Mouse (Mus musculus): ENCODE measurements around the gene Atp11a.

Atp11a gene

GRCm38 (mm10) chr8:12772319-12772718 is 15.5 kb downstream of the Atp11a start:
- DNase-seq (ENCODE audit: low spot score), result no peak

DNA sequence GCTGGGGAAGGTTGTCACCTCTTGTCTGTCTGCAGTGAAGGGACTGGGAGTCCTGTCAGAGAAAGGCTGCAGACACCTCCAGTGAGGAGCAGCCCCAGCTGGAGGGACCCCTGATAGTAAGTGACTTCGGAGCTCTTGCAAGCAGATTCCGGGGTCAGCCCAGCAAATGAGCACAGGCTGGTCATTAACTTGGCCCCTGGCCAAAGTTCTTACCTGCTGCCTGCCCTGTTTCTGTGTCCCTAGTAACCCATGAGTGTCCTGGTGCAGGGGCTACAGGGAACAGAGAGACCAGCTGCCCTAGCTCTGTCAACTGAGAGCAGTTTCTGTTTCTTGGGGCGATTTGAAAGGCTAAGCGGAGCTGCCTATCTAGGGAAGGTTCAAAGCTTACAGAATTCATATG is 17.1 kb downstream of the Atp11a start:
- DNase-seq (ENCODE audit: low spot score), result no peak

DNA sequence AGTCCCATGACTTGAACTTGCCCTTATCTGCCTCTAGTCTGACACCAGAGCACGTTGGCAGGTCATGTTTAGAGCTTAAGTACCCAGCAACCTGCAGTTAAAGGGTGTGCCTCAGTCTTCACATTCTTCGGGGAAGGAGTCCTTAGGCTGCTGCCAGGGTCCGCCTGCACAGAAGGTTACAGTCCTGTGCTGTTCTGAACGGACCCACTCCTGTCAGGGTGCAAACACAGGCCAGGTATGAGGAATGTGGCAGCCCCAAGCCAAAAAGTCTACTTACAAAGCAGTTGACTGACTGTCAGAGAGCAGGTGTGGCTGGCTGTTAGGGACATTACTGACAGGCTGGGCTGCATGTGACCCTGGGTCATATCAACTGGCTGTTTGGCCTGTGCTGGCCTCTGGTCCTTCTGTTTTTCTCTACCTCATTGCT is 18.1 kb downstream of the Atp11a start:
- DNase-seq (ENCODE audit: low spot score), result no peak

DNA sequence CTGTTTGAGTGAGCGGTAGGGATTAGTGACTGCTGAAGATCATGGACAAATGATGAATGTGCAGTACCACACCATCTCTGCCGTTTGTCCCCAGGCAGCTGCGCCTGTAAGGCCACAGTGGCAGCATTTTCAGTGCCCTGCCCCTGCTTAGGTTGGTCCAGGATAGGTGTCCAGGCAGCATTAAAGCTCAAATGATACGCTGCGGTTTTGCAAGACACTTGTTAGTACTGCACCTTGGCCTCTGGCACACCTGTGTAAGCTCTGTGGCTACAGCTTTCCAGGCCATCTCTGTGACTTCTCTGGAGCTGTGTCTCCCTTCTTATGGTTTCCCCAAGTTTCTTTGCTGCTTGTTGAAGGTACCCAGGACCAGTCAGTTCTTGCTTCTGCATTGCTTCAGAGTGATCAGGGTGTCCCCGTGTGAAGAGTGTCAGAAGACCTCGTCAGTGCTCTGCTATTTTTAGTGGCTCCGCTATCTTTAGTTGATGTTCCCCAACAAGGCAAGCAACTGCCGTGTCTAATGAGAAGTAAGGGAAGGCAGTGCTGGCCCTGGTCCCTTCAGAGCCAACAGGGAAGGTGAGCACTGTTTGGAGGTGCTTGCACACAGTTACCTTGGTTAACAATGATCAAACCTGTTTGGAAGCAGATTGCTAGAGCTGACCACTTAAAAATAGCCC is 18.6 kb downstream of the Atp11a start:
- DNase-seq (ENCODE audit: low spot score), result no peak

- DNase-seq (ENCODE audit: low spot score), result no peak
Measured at GRCm38 (mm10) chr8:12776166-12776565, 19.4 kb downstream of the Atp11a start.

DNA sequence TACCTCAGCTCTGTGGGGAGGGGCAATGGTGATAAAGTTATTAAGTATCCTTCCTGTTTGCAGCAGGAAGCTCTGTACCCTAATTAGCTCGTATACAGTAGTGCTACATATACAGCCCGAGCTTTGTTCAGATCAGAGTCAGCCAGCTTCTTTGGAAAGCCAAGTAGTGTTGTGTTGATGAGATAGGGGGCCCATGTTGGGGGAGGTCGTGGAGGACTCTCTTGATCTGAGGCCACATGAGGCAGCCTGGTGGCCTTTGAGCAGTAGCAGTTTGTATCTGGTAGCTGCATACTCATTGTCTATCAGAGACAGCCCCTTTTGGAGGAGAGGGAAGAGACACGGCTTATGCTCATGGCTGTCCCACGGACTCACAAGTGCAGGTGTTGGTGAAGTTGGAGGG is 20.4 kb downstream of the Atp11a start:
- DNase-seq (ENCODE audit: low spot score), result no peak

GRCm38 (mm10) chr8:12779541-12779940 is 22.7 kb downstream of the Atp11a start:
- no peak for DNase-seq (ENCODE audit: low spot score)

DNA sequence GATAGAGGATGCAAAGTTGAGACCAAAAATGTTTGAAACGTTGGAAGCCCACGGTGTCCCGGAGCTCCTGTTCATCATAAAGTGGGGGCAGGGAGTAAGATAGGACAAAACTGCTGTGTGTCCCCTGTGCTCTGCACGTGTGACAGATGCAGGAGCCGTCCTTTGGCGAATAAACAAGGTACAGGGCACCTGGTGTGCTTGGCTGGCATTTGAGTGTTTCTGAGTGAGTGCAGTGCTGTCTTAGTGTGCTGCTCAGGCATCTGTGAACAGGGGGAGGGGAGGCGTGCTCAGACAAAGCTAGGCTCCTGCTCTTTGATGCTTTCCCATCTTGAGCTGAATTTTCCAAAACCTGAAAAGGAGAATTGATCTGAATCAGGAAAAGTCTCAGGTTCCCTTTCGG is 28.7 kb downstream of the Atp11a start:
- no peak for DNase-seq (ENCODE audit: low spot score)

GRCm38 (mm10) chr8:12786261-12786957 is 29.6 kb downstream of the Atp11a start:
- no peak for DNase-seq (ENCODE audit: low spot score)

- DNase-seq (ENCODE audit: low spot score), result no peak
Measured at GRCm38 (mm10) chr8:12786958-12787301, 30.1 kb downstream of the Atp11a start.

GRCm38 (mm10) chr8:12787427-12787826 is 30.6 kb downstream of the Atp11a start:
- DNase-seq (ENCODE audit: low spot score), result no peak

DNA sequence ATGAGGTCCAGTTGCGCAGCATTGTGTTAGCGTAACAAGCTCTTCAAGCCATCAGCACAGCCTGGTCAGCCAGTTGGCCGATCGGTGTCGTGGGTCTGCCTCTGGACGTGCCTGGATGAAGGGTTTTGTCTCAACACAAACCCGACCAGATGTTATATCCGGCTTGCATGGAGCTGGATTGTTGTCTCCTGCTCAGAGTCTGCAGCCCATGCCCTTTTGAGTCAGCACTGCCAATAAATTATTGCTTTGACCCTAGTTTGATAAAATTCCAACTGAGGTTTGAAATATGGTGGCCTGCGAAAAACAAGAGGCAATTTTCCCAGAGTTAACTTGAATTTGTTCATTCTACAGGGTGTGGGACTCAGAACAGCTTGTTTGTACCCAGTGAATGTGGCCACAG is 31.9 kb downstream of the Atp11a start:
- no peak for DNase-seq (ENCODE audit: low spot score)

DNA sequence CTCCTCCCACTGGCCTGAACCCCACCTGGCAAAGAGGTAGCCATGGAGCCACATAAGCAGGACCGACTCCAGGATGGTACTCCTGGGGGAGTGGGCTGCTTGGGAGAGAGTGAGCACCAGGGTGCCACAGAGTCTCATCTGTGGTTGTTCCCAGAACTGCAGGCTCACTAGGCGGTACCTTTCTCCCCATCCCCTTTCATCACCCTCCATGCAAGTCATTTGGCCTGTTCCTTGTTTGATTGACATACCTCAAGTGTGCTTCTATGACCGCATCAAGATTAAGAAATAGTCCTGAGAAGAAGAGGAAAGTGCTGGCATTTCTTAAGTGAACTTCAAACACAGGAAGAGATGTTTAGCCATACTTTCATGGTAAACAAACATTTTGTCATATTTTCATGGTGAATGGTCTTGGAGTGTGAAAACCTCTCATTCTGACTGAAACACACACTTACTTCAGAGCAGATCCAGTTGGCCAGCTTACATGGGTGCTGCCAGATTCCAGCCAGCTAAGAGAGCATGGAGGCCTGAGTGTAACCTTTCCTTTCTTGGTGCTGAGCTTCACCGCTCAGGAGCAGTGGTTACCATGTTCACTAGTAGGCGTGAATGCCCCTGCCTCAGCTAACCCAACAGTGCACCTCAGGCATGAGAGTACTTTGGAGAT is 38.3 kb downstream of the Atp11a start:
- DNase-seq (ENCODE audit: low spot score), result no peak

GRCm38 (mm10) chr8:12799099-12799498 is 42.3 kb downstream of the Atp11a start:
- no peak for DNase-seq (ENCODE audit: low spot score)

DNA sequence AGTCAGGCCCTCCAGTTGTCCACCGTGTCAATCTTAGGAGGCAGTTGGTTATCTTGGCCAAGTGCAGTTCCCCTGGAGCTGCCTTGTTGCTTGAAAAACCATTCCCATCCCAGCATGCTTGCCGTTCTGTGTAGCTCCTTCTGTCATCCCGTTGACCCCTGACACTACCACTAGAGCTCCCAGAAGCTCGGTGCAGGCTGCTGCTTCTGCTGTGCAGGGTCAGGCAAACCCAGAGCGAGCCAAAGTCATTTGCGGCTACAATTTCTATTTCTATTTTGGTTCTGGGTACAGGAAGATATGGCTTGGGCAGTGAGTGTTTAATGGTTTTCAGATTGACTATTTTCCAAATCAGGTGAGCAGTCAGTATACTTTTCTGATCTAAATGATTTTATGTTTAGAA is 43.0 kb downstream of the Atp11a start:
- DNase-seq (ENCODE audit: low spot score), result no peak

GRCm38 (mm10) chr8:12800246-12800645 is 43.4 kb downstream of the Atp11a start:
- DNase-seq (ENCODE audit: low spot score), result no peak

GRCm38 (mm10) chr8:12801586-12801985 is 44.8 kb downstream of the Atp11a start:
- no peak for DNase-seq (ENCODE audit: low spot score)

DNA sequence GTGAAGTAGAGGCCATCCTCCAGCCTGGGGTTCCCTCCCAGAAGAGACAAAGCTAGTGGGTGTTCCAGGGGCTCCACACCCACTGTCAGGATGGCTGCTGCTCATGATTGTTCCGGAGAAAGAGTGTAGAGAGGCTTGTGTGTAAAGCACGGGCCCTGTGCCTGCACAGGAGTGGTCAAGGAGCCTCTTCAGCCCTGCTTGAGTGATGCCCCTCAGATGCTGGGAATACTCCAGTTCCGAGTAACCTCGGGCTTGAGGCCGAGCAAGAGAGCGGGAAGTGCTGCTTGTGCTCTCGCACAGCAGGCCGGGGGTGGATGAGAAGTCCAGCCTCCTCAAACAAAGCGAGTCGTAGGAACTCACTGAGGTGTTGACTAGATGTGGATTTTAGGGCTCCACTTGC is 46.3 kb downstream of the Atp11a start:
- no peak for DNase-seq (ENCODE audit: low spot score)

DNA sequence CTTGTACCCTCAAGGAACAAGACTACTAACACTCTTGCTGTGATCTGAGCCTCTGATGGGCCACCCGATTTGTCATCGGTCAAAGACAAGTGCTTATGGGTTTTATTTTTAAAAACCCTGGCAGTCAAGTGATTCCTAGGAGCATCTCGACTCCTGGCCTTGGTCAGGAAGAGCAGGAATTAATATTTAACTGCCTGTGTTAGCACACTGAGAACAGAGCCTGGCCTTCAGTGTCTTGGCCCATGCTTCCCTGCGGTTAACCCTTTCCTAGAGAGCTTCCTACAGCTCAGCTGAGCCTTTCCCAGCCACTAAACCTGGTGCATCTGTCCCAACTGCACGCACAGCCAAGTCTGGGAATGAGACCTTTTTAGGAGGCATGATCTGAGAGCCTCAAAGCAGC is 48.1 kb downstream of the Atp11a start:
- no peak for DNase-seq (ENCODE audit: low spot score)

DNA sequence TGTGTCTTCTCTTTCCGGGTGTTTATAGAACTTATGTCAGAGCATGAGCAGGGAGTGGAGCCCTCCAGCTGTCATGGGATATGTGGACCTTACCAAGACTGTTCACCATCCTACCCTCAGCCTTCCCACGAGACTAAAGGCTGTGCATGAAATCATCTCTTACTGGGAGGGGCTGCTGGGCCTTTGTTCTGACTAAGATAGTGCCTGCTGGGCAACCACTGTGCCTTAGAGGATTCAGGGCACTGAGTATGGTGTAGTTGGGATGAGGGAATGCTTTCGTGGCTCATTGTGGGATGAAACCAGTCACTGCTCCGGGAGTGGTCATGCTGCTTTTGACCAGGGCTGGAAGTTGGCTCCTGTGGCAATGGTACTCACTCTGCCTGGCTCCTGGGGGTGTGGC is 48.8 kb downstream of the Atp11a start:
- no peak for DNase-seq (ENCODE audit: low spot score)

- no peak for DNase-seq (ENCODE audit: low spot score)
Measured at GRCm38 (mm10) chr8:12808018-12808417, 51.2 kb downstream of the Atp11a start.

GRCm38 (mm10) chr8:12809516-12809915 is 52.7 kb downstream of the Atp11a start:
- no peak for DNase-seq (ENCODE audit: low spot score)

DNA sequence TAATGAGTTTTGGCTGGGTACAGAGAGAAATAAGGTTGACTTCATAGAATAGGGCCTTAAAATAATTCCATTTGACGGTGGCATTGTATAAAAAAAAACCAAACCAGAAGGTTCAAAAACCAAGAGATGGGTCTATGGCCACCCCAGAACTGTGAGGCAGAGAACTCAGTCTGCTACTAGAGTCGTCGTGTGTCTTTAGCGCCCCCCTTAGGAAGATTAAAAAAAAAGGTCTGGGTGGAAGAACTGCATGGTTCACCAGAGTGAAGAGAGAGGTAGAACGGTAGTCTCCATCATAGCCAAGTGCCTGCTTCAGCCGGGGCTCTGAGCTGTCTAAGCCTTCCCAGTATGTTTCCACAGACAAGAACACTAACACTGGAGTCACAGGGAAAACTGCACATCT is 54.4 kb downstream of the Atp11a start:
- no peak for DNase-seq (ENCODE audit: low spot score)

DNA sequence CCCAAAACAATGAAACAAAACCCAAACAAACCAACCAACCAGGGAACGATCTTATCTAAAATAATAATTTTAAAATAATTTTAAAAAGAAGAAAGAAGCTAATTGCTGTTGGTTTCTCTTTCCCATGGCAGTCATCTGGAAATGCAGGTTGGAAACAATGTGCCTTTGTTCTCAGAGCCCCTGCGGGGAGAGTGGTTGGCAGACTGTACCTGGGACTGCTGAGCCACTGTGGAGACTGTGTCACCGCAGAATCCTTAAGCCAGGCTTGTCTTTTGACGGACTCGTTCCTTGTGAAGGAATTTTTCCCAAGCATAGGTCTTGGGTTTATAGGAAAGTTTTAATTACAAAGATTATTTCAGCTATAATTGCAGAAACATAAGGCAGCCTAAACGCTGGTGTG is 59.6 kb downstream of the Atp11a start:
- DNase-seq (ENCODE audit: low spot score), result no peak

Measured in left cerebral cortex, adult 11 months (tissue).